Mouse (Mus musculus) midbrain, embryonic 10.5 days (tissue): Measurements from ENCODE around the gene Dnah9. TPM values are rescaled to one million over a fixed set of nuclear protein-coding genes. Genes with fewer than 3 reads are reported as not detected.

Source experiments
- DNase-seq: peaks from one replicate; pipeline ENCODE4 v3.0.0-alpha.2; 2017; ENCODE audit warnings: low spot score
- H3K27ac ChIP-seq: fragments of 300-500 bp; sonication (generic); replicated peaks from 2 replicates; pipeline ENCODE4 v1.5.1; 2016; ENCODE audit warnings: mild to moderate bottlenecking
- H3K27me3 ChIP-seq: fragments of 300-500 bp; sonication (generic); 2 replicates; pipeline ENCODE4 v1.6.1; 2016; ENCODE audit warnings: low read depth, mild to moderate bottlenecking; ENCODE audit not compliant: poor library complexity, severe bottlenecking
- H3K36me3 ChIP-seq: fragments of 300-500 bp; sonication (generic); 2 replicates; pipeline ENCODE4 v1.6.1; 2016; ENCODE audit warnings: mild to moderate bottlenecking, moderate library complexity
- H3K4me1 ChIP-seq: fragments of 300-500 bp; sonication (generic); 2 replicates; pipeline ENCODE4 v1.6.1; 2016
- H3K4me3 ChIP-seq: fragments of 300-500 bp; sonication (generic); 2 replicates; pipeline ENCODE4 v1.5.1; 2016; ENCODE audit warnings: mild to moderate bottlenecking, moderate library complexity
- H3K9me3 ChIP-seq: fragments of 300-500 bp; sonication (generic); replicated peaks from 2 replicates; pipeline ENCODE4 v1.6.1; 2016; ENCODE audit warnings: mild to moderate bottlenecking
- WGBS: fragments of 180-500 bp; shearing (Covaris S2); methylation state at CpG from one replicate; pipeline ENCODE4 v1.1.7; 2016; 5-methylcytosine and 5-hydroxymethylcytosine counted together
- polyA plus RNA-seq: library from polyadenylated mRNA; unstranded; fragments of >200 nt; fragmentation: Nextera tagmentation; extraction: Ambion mirVana; gene quantifications from 2 replicates; pipeline ENCODE4 v1.2.1, GENCODE M21; 2016

The Dnah9 gene
- polyA plus RNA-seq, 1 experiment from 2014 or later = 0.32 TPM

- no peak for DNase-seq
- Histone ChIP-seq H3K36me3 (no peaks in the 10 kb centered on the region), H3K27me3 (no peaks in the 10 kb centered on the region), H3K27ac (no peak overlapping the region), H3K4me1 (no peaks in the 10 kb centered on the region), H3K4me3 (no peak overlapping the region), H3K9me3 (no peaks in the 10 kb centered on the region)
- 70% methylated on average over 2 of the region's 2 CpGs for WGBS
These were observed 262.9 kb downstream of the Dnah9 start for GRCm38 (mm10) chr11:65905487-65905886.

DNA sequence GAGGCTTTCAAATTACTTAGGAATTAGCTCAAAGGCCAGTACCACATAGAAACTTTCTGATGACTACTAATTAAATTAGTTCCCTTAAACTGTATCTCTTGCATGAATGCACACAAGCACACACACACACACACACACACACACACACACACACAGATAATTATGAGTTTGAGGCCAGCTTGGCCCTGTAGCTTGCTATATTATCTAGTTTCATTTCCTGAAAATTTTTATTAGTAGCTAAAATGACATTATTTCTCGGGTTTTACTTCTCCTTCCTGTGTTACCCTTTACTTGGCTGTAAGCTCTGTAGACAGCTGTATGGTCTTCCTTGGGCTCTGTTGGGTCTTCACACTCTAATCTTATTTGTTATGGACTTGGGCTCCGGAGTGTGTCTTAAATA lies 264.4 kb downstream of the Dnah9 start:
- Histone ChIP-seq H3K36me3 (no peaks in the 10 kb centered on the region), H3K9me3 (no peaks in the 10 kb centered on the region), H3K27me3 (no peaks in the 10 kb centered on the region), H3K4me1 (no peaks in the 10 kb centered on the region), H3K27ac (no peak overlapping the region), H3K4me3 (no peak overlapping the region)
- no peak for DNase-seq
- WGBS = 78% methylated on average over 2 of the region's 2 CpGs

GRCm38 (mm10) chr11:65881465-65881864 lies 286.9 kb downstream of the Dnah9 start:
- Histone ChIP-seq H3K9me3 (no peaks in the 10 kb centered on the region), H3K4me1 (peaks cover 3% of the 10 kb centered on the region; the same call in 1 of the 2 replicates), H3K4me3 (no peak overlapping the region), H3K27me3 (no peaks in the 10 kb centered on the region), H3K36me3 (no peaks in the 10 kb centered on the region), H3K27ac (no peak overlapping the region)
- WGBS = 92% methylated on average over 2 of the region's 2 CpGs
- DNase-seq = no peak

- Histone ChIP-seq H3K9me3 (no peaks in the 10 kb centered on the region), H3K4me3 (no peak overlapping the region), H3K4me1 (peaks cover 3% of the 10 kb centered on the region; the same call in 1 of the 2 replicates), H3K36me3 (no peaks in the 10 kb centered on the region), H3K27me3 (no peaks in the 10 kb centered on the region), H3K27ac (no peak overlapping the region)
- 57% methylated on average over 1 of the region's 1 CpGs for WGBS
- no peak for DNase-seq
These were observed 291.1 kb downstream of the Dnah9 start for GRCm38 (mm10) chr11:65877146-65877775.

DNA sequence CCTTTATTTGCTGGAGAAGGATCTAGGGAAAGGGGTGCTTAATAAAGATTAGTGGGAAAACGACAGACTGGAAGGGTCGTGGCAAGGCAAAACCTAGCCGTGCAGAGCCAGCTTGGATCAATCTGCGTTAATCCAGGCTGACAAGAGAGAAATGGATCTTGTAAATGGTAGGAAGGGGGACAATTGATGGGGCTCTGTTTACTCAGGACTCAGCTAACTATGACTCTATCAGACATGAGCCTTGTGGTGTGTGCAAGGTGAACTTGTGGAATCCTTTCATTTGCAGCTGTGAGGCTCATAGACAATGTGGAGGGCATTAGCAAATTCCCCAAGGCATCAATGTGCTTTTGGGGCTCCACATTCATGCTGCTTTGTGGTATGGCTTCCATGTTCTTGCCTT lies 306.9 kb downstream of the Dnah9 start:
- no peaks in the 10 kb centered on the region for H3K27me3 ChIP-seq
- 33% methylated on average over 4 of the region's 4 CpGs for WGBS
- no peaks in the 10 kb centered on the region for H3K9me3 ChIP-seq
- no peaks in the 10 kb centered on the region for H3K36me3 ChIP-seq
- no peak overlapping the region for H3K4me3 ChIP-seq
- H3K27ac ChIP-seq = no peak overlapping the region
- peak; percentile 12 for DNase-seq
- peaks cover 17% of the 10 kb centered on the region for H3K4me1 ChIP-seq

DNA sequence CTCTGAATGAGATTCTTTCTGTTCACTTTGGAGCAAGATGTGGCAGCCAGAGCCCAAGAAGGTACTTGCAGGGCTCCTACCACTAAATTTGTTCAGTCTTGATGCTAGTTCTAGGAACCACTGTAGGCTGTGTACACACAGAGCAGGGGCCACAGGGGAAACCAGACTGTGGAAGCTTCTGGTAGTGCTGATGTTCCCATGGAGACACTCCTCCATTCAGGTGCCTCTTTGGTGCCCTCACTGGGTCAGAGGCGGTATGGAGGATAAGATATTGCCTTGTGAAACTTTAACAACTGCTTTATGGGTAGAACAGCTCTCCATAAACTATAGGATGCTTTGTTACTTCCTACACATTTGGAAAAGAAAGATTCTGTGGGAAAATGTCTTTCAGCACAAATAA lies 316.3 kb downstream of the Dnah9 start:
- Histone ChIP-seq H3K4me3 (no peak overlapping the region), H3K27ac (no peak overlapping the region), H3K9me3 (no peaks in the 10 kb centered on the region), H3K4me1 (peaks cover 7% of the 10 kb centered on the region), H3K27me3 (no peaks in the 10 kb centered on the region), H3K36me3 (no peaks in the 10 kb centered on the region)
- peak; percentile 19 for DNase-seq
- WGBS = 5% methylated on average over 1 of the region's 1 CpGs

GRCm38 (mm10) chr11:65846446-65846845 lies 321.9 kb downstream of the Dnah9 start:
- Histone ChIP-seq H3K36me3 (no peaks in the 10 kb centered on the region), H3K9me3 (no peaks in the 10 kb centered on the region), H3K4me3 (no peak overlapping the region), H3K27ac (no peak overlapping the region), H3K4me1 (no peaks in the 10 kb centered on the region; the same call in 1 of the 2 replicates), H3K27me3 (no peaks in the 10 kb centered on the region)
- 84% methylated on average over 5 of the region's 5 CpGs for WGBS
- no peak for DNase-seq

- no peaks in the 10 kb centered on the region for H3K9me3 ChIP-seq
- 84% methylated on average over 8 of the region's 8 CpGs for WGBS
- no peak overlapping the region for H3K4me3 ChIP-seq
- no peak for DNase-seq
- H3K4me1 ChIP-seq = no peaks in the 10 kb centered on the region
- 0 out of 2 replicates have a peak, but pooled peaks cover 2% of the 10 kb centered on the region for H3K36me3 ChIP-seq
- no peaks in the 10 kb centered on the region for H3K27me3 ChIP-seq
- H3K27ac ChIP-seq = no peak overlapping the region
These were observed 329.4 kb downstream of the Dnah9 start for GRCm38 (mm10) chr11:65838999-65839398.

GRCm38 (mm10) chr11:65824556-65824955 lies 343.8 kb downstream of the Dnah9 start:
- peaks cover 72% of the 10 kb centered on the region for H3K36me3 ChIP-seq
- H3K4me3 ChIP-seq = no peak overlapping the region
- no peaks in the 10 kb centered on the region for H3K9me3 ChIP-seq
- 95% methylated on average over 3 of the region's 3 CpGs for WGBS
- H3K27me3 ChIP-seq = no peaks in the 10 kb centered on the region
- H3K27ac ChIP-seq = no peak overlapping the region
- H3K4me1 ChIP-seq = no peaks in the 10 kb centered on the region
- no peak for DNase-seq

GRCm38 (mm10) chr11:65820877-65821276 lies 347.5 kb downstream of the Dnah9 start:
- peaks cover 4% of the 10 kb centered on the region for H3K4me1 ChIP-seq
- no peak overlapping the region for H3K27ac ChIP-seq
- no peaks in the 10 kb centered on the region for H3K9me3 ChIP-seq
- H3K4me3 ChIP-seq = no peak overlapping the region
- WGBS = 20% methylated on average over 7 of the region's 7 CpGs
- peak; percentile 66 for DNase-seq
- H3K36me3 ChIP-seq = peaks cover 70% of the 10 kb centered on the region
- no peaks in the 10 kb centered on the region for H3K27me3 ChIP-seq

- WGBS = 75% methylated on average over 5 of the region's 5 CpGs
- H3K4me3 ChIP-seq = no peak overlapping the region
- H3K27ac ChIP-seq = no peak overlapping the region
- no peak for DNase-seq
- H3K9me3 ChIP-seq = no peaks in the 10 kb centered on the region
- no peaks in the 10 kb centered on the region for H3K27me3 ChIP-seq
- H3K36me3 ChIP-seq = peaks cover 72% of the 10 kb centered on the region
- H3K4me1 ChIP-seq = peaks cover 4% of the 10 kb centered on the region
These were observed 348.1 kb downstream of the Dnah9 start for GRCm38 (mm10) chr11:65820280-65820679.

- Histone ChIP-seq H3K36me3 (peaks cover 69% of the 10 kb centered on the region), H3K4me1 (peaks cover 4% of the 10 kb centered on the region), H3K9me3 (no peaks in the 10 kb centered on the region), H3K4me3 (no peak overlapping the region), H3K27me3 (no peaks in the 10 kb centered on the region), H3K27ac (no peak overlapping the region)
- WGBS = 87% methylated on average over 1 of the region's 1 CpGs
- DNase-seq = no peak
These were observed 350.2 kb downstream of the Dnah9 start for GRCm38 (mm10) chr11:65818193-65818592.

GRCm38 (mm10) chr11:65816237-65816636 lies 352.1 kb downstream of the Dnah9 start:
- DNase-seq = no peak
- peaks cover 53% of the 10 kb centered on the region for H3K36me3 ChIP-seq
- 71% methylated on average over 6 of the region's 6 CpGs for WGBS
- H3K4me1 ChIP-seq = peaks cover 18% of the 10 kb centered on the region
- no peaks in the 10 kb centered on the region for H3K27me3 ChIP-seq
- no peaks in the 10 kb centered on the region for H3K9me3 ChIP-seq
- no peak overlapping the region for H3K4me3 ChIP-seq
- no peak overlapping the region for H3K27ac ChIP-seq
